Mouse (Mus musculus): ENCODE measurements around the gene Psmd2. TPM values are rescaled to one million over a fixed set of nuclear protein-coding genes. Genes with fewer than 3 reads are reported as not detected.
"Not testable (repeated sequence)": the region's sequence is repeated elsewhere in the genome, so short reads cannot be mapped to it uniquely, and the experiment has no call there.

Gene Psmd2
- polyA plus RNA-seq, 1 experiment from 2014 or later = 357 TPM

- Histone ChIP-seq H3K27me3 (no peaks in the 10 kb centered on the region), H3K9me3 (no peaks in the 10 kb centered on the region), H3K27ac (replicated peaks) (peak overlapping the region; percentile 93), H3K4me1 (replicated peaks) (peaks cover 30% of the 10 kb centered on the region), H3K9ac (no peak overlapping the region), H3K4me3 (no peak overlapping the region), H3K4me2 (peak overlapping the region; percentile 94), H3K36me3 (no peaks in the 10 kb centered on the region)
- 40% methylated on average over 2 of the region's 2 CpGs for WGBS
- ATAC-seq (ENCODE audit: low FRiP score, low read depth) = no peak
Observed at GRCm38 (mm10) chr16:20623211-20623610, 28.2 kb upstream of the Psmd2 start.

GRCm38 (mm10) chr16:20628871-20629391, 22.5 kb upstream of the Psmd2 start:
- Histone ChIP-seq H3K27ac (replicated peaks) (peak overlapping the region; percentile 76), H3K4me2 (peak overlapping the region; percentile 94), H3K4me1 (replicated peaks) (peaks cover 29% of the 10 kb centered on the region), H3K9ac (no peak overlapping the region), H3K36me3 (peaks cover 1% of the 10 kb centered on the region), H3K27me3 (no peaks in the 10 kb centered on the region), H3K9me3 (no peaks in the 10 kb centered on the region), H3K4me3 (peak overlapping the region; percentile 74)
- 50% methylated on average over 11 of the region's 11 CpGs for WGBS
- ATAC-seq (ENCODE audit: low FRiP score, low read depth) = no peak; the same call in 1 of the 2 replicates

GRCm38 (mm10) chr16:20629731-20630634, 21.5 kb upstream of the Psmd2 start, which contains the start of gene Ece2:
Gene Ece2, plus strand, starts transcription at chr16:20629828.
- peak; percentile 57 for ATAC-seq (ENCODE audit: low FRiP score, low read depth)
- Histone ChIP-seq H3K4me2 (peak within 1 kb of the TSS; percentile 94), H3K4me1 (replicated peaks) (peaks cover 29% of the 10 kb centered on the region), H3K27ac (replicated peaks) (peak within 1 kb of the TSS; percentile 76), H3K4me3 (peak within 1 kb of the TSS; percentile 74), H3K36me3 (peaks cover 4% of the 10 kb centered on the region), H3K9me3 (no peaks in the 10 kb centered on the region), H3K27me3 (no peaks in the 10 kb centered on the region), H3K9ac (peak within 1 kb of the TSS; percentile 86)
- WGBS = 6% methylated on average over 41 of the region's 54 CpGs

- H3K4me1 ChIP-seq (replicated peaks) = peaks cover 8% of the 10 kb centered on the region
- no peak for ATAC-seq (ENCODE audit: low FRiP score, low read depth)
- 0 out of 2 replicates have a peak overlapping the region, but pooled peaks have one; percentile 41 for H3K27ac ChIP-seq (replicated peaks)
- WGBS = 82% methylated on average over 8 of the region's 8 CpGs
- no peaks in the 10 kb centered on the region for H3K27me3 ChIP-seq
- H3K9ac ChIP-seq = no peak overlapping the region
- H3K9me3 ChIP-seq = no peaks in the 10 kb centered on the region
- H3K36me3 ChIP-seq = peaks cover 4% of the 10 kb centered on the region
- no peak overlapping the region for H3K4me2 ChIP-seq
- no peak overlapping the region for H3K4me3 ChIP-seq
Observed at GRCm38 (mm10) chr16:20637410-20637809, 14.0 kb upstream of the Psmd2 start.

GRCm38 (mm10) chr16:20638367-20638766, 13.1 kb upstream of the Psmd2 start:
- no peaks in the 10 kb centered on the region for H3K27me3 ChIP-seq
- H3K4me2 ChIP-seq = no peak overlapping the region
- H3K4me3 ChIP-seq = no peak overlapping the region
- no peaks in the 10 kb centered on the region for H3K9me3 ChIP-seq
- H3K4me1 ChIP-seq (replicated peaks) = peaks cover 8% of the 10 kb centered on the region
- no peak overlapping the region for H3K9ac ChIP-seq
- 53% methylated on average over 8 of the region's 8 CpGs for WGBS
- peak overlapping the region; percentile 41; the same call in 1 of the 2 replicates for H3K27ac ChIP-seq (replicated peaks)
- peaks cover 8% of the 10 kb centered on the region for H3K36me3 ChIP-seq
- peak; percentile 61; the same call in 1 of the 2 replicates for ATAC-seq (ENCODE audit: low FRiP score, low read depth)

- Histone ChIP-seq H3K27ac (replicated peaks) (no peak overlapping the region), H3K4me2 (no peak overlapping the region), H3K4me3 (no peak overlapping the region), H3K36me3 (0 out of 2 replicates have a peak, but pooled peaks cover 10% of the 10 kb centered on the region), H3K4me1 (replicated peaks) (peaks cover 8% of the 10 kb centered on the region), H3K27me3 (no peaks in the 10 kb centered on the region), H3K9ac (no peak overlapping the region), H3K9me3 (no peaks in the 10 kb centered on the region)
- WGBS = 3% methylated on average over 8 of the region's 8 CpGs
- ATAC-seq (ENCODE audit: low FRiP score, low read depth) = peak; percentile 54
Observed at GRCm38 (mm10) chr16:20642161-20642560, 9.3 kb upstream of the Psmd2 start.

- Histone ChIP-seq H3K4me2 (no peak overlapping the region), H3K27ac (replicated peaks) (no peak overlapping the region), H3K9me3 (no peaks in the 10 kb centered on the region), H3K36me3 (0 out of 2 replicates have a peak, but pooled peaks cover 10% of the 10 kb centered on the region), H3K4me3 (no peak overlapping the region), H3K9ac (no peak overlapping the region), H3K27me3 (no peaks in the 10 kb centered on the region), H3K4me1 (replicated peaks) (no peaks in the 10 kb centered on the region)
- 89% methylated on average over 7 of the region's 7 CpGs for WGBS
- ATAC-seq (ENCODE audit: low FRiP score, low read depth) = no peak
Observed at GRCm38 (mm10) chr16:20643911-20644310, 7.5 kb upstream of the Psmd2 start.

- peaks cover 20% of the 10 kb centered on the region for H3K4me1 ChIP-seq (replicated peaks)
- peak overlapping the region; percentile 84 for H3K9ac ChIP-seq
- no peaks in the 10 kb centered on the region for H3K9me3 ChIP-seq
- WGBS = 8% methylated on average over 10 of the region's 12 CpGs
- H3K4me3 ChIP-seq = peak overlapping the region; percentile 59
- peaks cover 32% of the 10 kb centered on the region for H3K36me3 ChIP-seq
- peak overlapping the region; percentile 92 for H3K4me2 ChIP-seq
- H3K27me3 ChIP-seq = no peaks in the 10 kb centered on the region
- H3K27ac ChIP-seq (replicated peaks) = peak overlapping the region; percentile 73
- ATAC-seq (ENCODE audit: low FRiP score, low read depth) = no peak; the same call in 1 of the 2 replicates
Observed at GRCm38 (mm10) chr16:20651947-20652310, 477 bp downstream of the Psmd2 start.

- Histone ChIP-seq H3K4me1 (replicated peaks) (peaks cover 20% of the 10 kb centered on the region), H3K9ac (no peak overlapping the region), H3K27ac (replicated peaks) (no peak overlapping the region), H3K4me2 (peak overlapping the region; percentile 92), H3K9me3 (no peaks in the 10 kb centered on the region), H3K36me3 (peaks cover 46% of the 10 kb centered on the region), H3K4me3 (no peak overlapping the region), H3K27me3 (no peaks in the 10 kb centered on the region)
- 43% methylated on average over 2 of the region's 2 CpGs for WGBS
- ATAC-seq (ENCODE audit: low FRiP score, low read depth) = no peak
Observed at GRCm38 (mm10) chr16:20653315-20653714, 1.9 kb downstream of the Psmd2 start.

- Histone ChIP-seq H3K4me3 (no peak overlapping the region), H3K4me2 (no peak overlapping the region), H3K27me3 (no peaks in the 10 kb centered on the region), H3K9me3 (no peaks in the 10 kb centered on the region), H3K27ac (replicated peaks) (no peak overlapping the region), H3K9ac (no peak overlapping the region), H3K36me3 (peaks cover 87% of the 10 kb centered on the region), H3K4me1 (replicated peaks) (peaks cover 8% of the 10 kb centered on the region)
- 94% methylated on average over 4 of the region's 4 CpGs for WGBS
- no peak for ATAC-seq (ENCODE audit: low FRiP score, low read depth)
Observed at GRCm38 (mm10) chr16:20657661-20658060, 6.2 kb downstream of the Psmd2 start.

GRCm38 (mm10) chr16:20668013-20668412, 16.6 kb downstream of the Psmd2 start, which contains the start of gene Eif4g1:
Gene Eif4g1, plus strand, starts transcription at chr16:20668313.
- WGBS = 98% methylated on average over 5 of the region's 6 CpGs

GRCm38 (mm10) chr16:20670291-20670690, 18.8 kb downstream of the Psmd2 start:
- Histone ChIP-seq H3K4me3 (no peak overlapping the region), H3K27ac (replicated peaks) (no peak overlapping the region), H3K27me3 (no peaks in the 10 kb centered on the region), H3K36me3 (peaks cover 9% of the 10 kb centered on the region), H3K9ac (no peak overlapping the region), H3K4me1 (replicated peaks) (peaks cover 23% of the 10 kb centered on the region), H3K9me3 (no peaks in the 10 kb centered on the region), H3K4me2 (no peak overlapping the region)
- ATAC-seq (ENCODE audit: low FRiP score, low read depth) = no peak
- WGBS = 87% methylated on average over 3 of the region's 3 CpGs

More at GRCm38 (mm10) chr16:20668013-20668412, 16.6 kb downstream of the Psmd2 start, which contains the start of gene Eif4g1:
- not testable (repeated sequence) for H3K9ac ChIP-seq; H3K27me3 ChIP-seq; H3K4me2 ChIP-seq; ATAC-seq (ENCODE audit: low FRiP score, low read depth); H3K4me1 ChIP-seq (replicated peaks); H3K4me3 ChIP-seq; H3K27ac ChIP-seq (replicated peaks); H3K9me3 ChIP-seq
- peaks cover 11% of the 10 kb centered on the region; the same call in 1 of the 2 replicates for H3K36me3 ChIP-seq

Data from hindbrain, embryonic 15.5 days (tissue).